Mouse (Mus musculus) brain, embryonic 18.5 days (tissue): ENCODE data around the gene Dtd1.

ENCODE experiments used
- DNase-seq: peaks from one replicate; pipeline ENCODE4 v3.0.0-alpha.2; 2012; ENCODE audit warnings: low read depth, low spot score

Gene Dtd1

GRCm38 (mm10) chr2:144638719-144639118, 39.0 kb downstream of the Dtd1 start:
- DNase-seq = no peak

- no peak for DNase-seq
Observed at GRCm38 (mm10) chr2:144640101-144640500, 40.4 kb downstream of the Dtd1 start.

- DNase-seq = no peak
Observed at GRCm38 (mm10) chr2:144641991-144642390, 42.3 kb downstream of the Dtd1 start.

GRCm38 (mm10) chr2:144646360-144646759, 46.7 kb downstream of the Dtd1 start:
- no peak for DNase-seq

GRCm38 (mm10) chr2:144647151-144647550, 47.5 kb downstream of the Dtd1 start:
- DNase-seq = no peak

GRCm38 (mm10) chr2:144649960-144650359, 50.3 kb downstream of the Dtd1 start:
- no peak for DNase-seq

GRCm38 (mm10) chr2:144652841-144653240, 53.1 kb downstream of the Dtd1 start:
- no peak for DNase-seq

- no peak for DNase-seq
Observed at GRCm38 (mm10) chr2:144655307-144655706, 55.6 kb downstream of the Dtd1 start.

- DNase-seq = no peak
Observed at GRCm38 (mm10) chr2:144668507-144668906, 68.8 kb downstream of the Dtd1 start.

- DNase-seq = no peak
Observed at GRCm38 (mm10) chr2:144670289-144670930, 70.7 kb downstream of the Dtd1 start.

- DNase-seq = no peak
Observed at GRCm38 (mm10) chr2:144672397-144672796, 72.7 kb downstream of the Dtd1 start.

- no peak for DNase-seq
Observed at GRCm38 (mm10) chr2:144676546-144677228, 77.0 kb downstream of the Dtd1 start.

GRCm38 (mm10) chr2:144677229-144677571, 77.5 kb downstream of the Dtd1 start:
- no peak for DNase-seq

- DNase-seq = no peak
Observed at GRCm38 (mm10) chr2:144678779-144679178, 79.1 kb downstream of the Dtd1 start.

- no peak for DNase-seq
Observed at GRCm38 (mm10) chr2:144679394-144679793, 79.7 kb downstream of the Dtd1 start.

- no peak for DNase-seq
Observed at GRCm38 (mm10) chr2:144692219-144692732, 92.6 kb downstream of the Dtd1 start.

- DNase-seq = no peak
Observed at GRCm38 (mm10) chr2:144692777-144693176, 93.1 kb downstream of the Dtd1 start.

GRCm38 (mm10) chr2:144694923-144695322, 95.2 kb downstream of the Dtd1 start:
- no peak for DNase-seq

GRCm38 (mm10) chr2:144698046-144698445, 98.3 kb downstream of the Dtd1 start:
- DNase-seq = no peak

GRCm38 (mm10) chr2:144700608-144701007, 100.9 kb downstream of the Dtd1 start:
- DNase-seq = no peak

GRCm38 (mm10) chr2:144701415-144702149, 101.9 kb downstream of the Dtd1 start:
- DNase-seq = no peak

- DNase-seq = no peak
Observed at GRCm38 (mm10) chr2:144709285-144709684, 109.6 kb downstream of the Dtd1 start.

- no peak for DNase-seq
Observed at GRCm38 (mm10) chr2:144709704-144710103, 110.0 kb downstream of the Dtd1 start.
